Mouse (Mus musculus): ENCODE results near the gene Ndufa6. TPM values are rescaled to one million over a fixed set of nuclear protein-coding genes. Genes with fewer than 3 reads are reported as not detected.
A peak's percentile ranks its signal among the peaks of the same experiment; 100 is the strongest.

Ndufa6 gene
- total and polyA plus RNA-seq, 3 experiments: 124 to 344 (median 331) TPM

DNA sequence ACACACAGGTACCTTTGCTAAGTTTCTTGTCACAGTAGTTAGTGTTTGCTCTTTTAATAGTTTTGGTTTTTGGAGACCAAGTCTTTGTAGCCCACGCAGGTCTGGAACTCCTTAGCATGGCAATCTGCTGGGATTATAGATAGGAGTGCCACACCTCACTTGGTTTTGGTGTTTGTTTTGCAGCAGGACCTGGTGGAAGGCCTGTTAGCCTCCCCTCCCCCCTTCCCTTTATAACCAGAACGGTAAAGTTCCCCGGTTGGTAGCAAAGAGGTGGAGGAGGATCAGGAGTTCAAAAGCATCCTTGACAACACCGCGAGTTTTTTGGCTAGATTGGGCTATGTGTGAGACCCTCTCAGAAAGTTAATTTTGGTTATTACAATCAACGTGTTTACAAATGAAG lies 9.2 kb downstream of the Ndufa6 start:
- TF ChIP-seq GATA2 (IDR thresholded peaks at IDR 0.05; ENCODE audit: borderline replicate concordance, low read depth, low read length): no peak
- TF ChIP-seq TAL1 (conservative IDR thresholded peaks at IDR 0.05; ENCODE audit: low read depth, low read length): no peak
- no peak for TF ChIP-seq POLR2AphosphoS5 (IDR thresholded peaks at IDR 0.05; ENCODE audit: insufficient replicate concordance, low read depth, low read length)
- no peaks in the 10 kb centered on the region for H3K27me3 ChIP-seq (ENCODE audit: insufficient read depth, low read length)
- no peak for DNase-seq (ENCODE audit: low spot score)
- peaks cover 76% of the 10 kb centered on the region for H3K4me1 ChIP-seq (ENCODE audit: insufficient read depth, low read depth, low read length)
- no peaks in the 10 kb centered on the region for H3K9me3 ChIP-seq (replicated peaks)
- peaks cover 63% of the 10 kb centered on the region for H3K36me3 ChIP-seq (replicated peaks)
- no peak for ATAC-seq (ENCODE audit: extremely low read depth, insufficient number of reproducible peaks, low FRiP score, poor library complexity, severe bottlenecking)
- H3K4me3 ChIP-seq (ENCODE audit: low read depth, low read length): peak overlapping the region; percentile 20; the same call in 1 of the 2 replicates

DNA sequence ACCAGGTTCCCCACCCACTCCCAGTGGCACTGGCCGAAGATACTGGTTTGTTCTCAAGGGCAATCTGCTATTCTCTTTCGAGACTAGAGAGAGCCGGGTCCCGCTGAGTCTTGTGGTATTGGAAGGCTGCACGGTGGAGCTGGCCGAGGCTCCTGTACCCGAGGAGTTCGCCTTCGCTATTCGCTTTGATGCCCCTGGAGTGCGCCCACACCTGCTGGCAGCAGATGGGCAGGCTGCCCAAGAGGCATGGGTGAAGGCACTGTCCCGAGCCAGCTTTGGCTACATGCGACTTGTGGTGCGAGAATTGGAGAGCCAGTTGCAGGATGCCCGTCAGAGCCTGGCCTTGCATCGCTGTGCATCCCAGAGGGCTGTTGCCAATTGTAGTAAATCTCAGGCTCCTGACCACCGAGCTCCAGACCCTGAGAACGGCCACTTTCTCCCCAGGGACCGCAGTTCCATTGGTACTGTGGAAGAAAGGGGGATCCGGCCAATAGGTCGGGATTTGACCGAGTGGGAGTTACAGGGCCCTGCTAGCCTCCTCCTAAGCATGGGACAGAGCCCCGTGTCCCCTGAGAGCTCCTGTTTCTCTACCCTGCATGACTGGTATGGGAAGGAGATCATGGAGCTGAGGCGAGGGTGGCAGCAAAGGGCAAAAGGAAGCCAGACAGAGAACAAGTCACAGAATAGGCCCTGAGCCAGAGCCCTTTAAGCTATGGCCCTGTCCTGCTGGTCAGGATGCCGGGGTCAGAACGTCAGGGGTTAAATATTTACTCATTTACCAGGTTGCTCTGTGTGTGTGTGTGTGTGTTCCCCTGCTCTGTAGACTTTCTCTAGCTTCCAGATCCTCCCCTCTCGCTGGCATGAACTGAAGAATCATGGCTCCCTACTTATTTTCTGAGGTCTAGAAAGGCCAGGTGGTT lies 10.5 kb downstream of the Ndufa6 start:
- Histone ChIP-seq H3K4me1 (ENCODE audit: insufficient read depth, low read depth, low read length) (peaks cover 74% of the 10 kb centered on the region), H3K27me3 (ENCODE audit: insufficient read depth, low read length) (no peaks in the 10 kb centered on the region)

DNA sequence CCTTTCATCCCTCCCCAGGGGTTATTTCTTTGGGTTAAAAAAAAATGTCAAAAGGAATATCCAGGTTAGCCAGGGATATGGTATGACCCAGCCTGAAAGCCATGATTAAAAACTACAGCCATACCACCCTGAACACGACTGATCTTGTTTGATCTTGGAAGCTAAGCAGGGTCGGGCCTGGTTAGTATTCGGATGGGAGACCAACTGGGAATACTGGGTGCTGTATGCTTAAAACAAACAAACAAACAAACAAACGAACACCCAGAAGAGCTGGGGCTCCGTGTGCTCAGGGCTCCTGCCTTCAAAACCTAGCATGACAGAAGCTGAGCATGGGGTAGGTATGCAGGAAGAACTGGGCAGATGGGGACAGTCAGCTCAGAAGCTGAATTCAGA lies 11.6 kb downstream of the Ndufa6 start:
- TF ChIP-seq TAL1 (conservative IDR thresholded peaks at IDR 0.05; ENCODE audit: low read depth, low read length) (no peak), POLR2AphosphoS5 (IDR thresholded peaks at IDR 0.05; ENCODE audit: insufficient replicate concordance, low read depth, low read length) (no peak; the same call in 1 of the 2 replicates), GATA1 (IDR thresholded peaks at IDR 0.05; ENCODE audit: borderline replicate concordance, low read length) (no peak)
- H3K4me3 ChIP-seq (ENCODE audit: low read depth, low read length): peak overlapping the region; percentile 78

More for the DNA sequence above, 10.5 kb downstream of the Ndufa6 start:
- peaks cover 49% of the 10 kb centered on the region for H3K36me3 ChIP-seq (replicated peaks)
- DNase-seq (ENCODE audit: low spot score): no peak
- H3K4me3 ChIP-seq (ENCODE audit: low read depth, low read length): peak overlapping the region; percentile 67; the same call in 1 of the 2 replicates
- no peaks in the 10 kb centered on the region for H3K9me3 ChIP-seq (replicated peaks)
- no peak for TF ChIP-seq CTCF (IDR thresholded peaks at IDR 0.05; ENCODE audit: low read depth, low read length)
- no peak for TF ChIP-seq POLR2AphosphoS5 (IDR thresholded peaks at IDR 0.05; ENCODE audit: insufficient replicate concordance, low read depth, low read length)
- TF ChIP-seq GATA2 (IDR thresholded peaks at IDR 0.05; ENCODE audit: borderline replicate concordance, low read depth, low read length): no peak
- no peak for TF ChIP-seq TAL1 (conservative IDR thresholded peaks at IDR 0.05; ENCODE audit: low read depth, low read length)
- no peak for TF ChIP-seq GATA1 (IDR thresholded peaks at IDR 0.05; ENCODE audit: borderline replicate concordance, low read length)
- ATAC-seq (ENCODE audit: extremely low read depth, insufficient number of reproducible peaks, low FRiP score, poor library complexity, severe bottlenecking): no peak

DNA sequence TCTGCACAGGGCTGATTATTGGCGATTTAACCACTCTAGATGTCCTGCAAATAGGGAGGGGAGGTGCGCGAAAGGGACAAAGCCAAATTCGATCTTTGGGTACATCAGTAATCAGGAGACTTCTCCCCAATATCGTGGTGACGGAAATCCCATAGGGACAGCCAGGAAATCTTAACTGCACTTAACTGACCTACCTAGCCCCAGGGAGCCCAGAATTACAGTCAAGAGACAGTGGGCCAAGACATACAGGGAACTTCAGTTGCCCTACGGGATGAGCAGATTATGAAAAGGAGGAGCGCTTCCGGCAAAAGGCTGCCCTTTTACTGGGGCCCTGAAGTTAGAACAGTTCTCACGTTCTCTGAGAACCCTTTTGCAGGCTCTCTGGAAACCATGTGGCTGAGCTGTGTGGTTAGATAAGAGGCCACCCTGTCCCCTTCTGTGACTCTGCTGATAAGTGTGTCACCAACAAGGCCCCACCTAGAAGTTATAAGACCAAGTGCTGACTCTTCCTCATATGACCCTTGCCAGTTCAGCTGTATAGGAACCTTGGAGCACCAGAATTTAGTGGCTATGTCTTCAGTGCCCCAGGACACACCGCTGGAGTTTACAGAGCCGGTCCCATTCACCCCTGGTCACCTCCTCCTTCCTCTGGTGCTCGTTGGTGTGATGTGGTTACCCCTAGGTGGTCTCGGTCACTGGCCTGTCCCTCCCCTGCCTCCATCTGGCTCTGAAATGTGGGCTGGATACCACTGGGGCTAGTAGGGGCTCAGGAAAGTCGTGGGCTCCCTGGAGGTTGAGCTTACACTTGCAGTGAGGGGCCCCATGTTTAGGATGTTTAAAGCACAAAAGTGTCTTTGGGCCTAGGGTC lies 12.2 kb downstream of the Ndufa6 start:
- peaks cover 41% of the 10 kb centered on the region for H3K36me3 ChIP-seq (replicated peaks)
- peak; percentile 91 for DNase-seq (ENCODE audit: low spot score)
- H3K27me3 ChIP-seq (ENCODE audit: insufficient read depth, low read length): no peaks in the 10 kb centered on the region
- H3K4me3 ChIP-seq (ENCODE audit: low read depth, low read length): peak overlapping the region; percentile 78
- TF ChIP-seq POLR2AphosphoS5 (IDR thresholded peaks at IDR 0.05; ENCODE audit: insufficient replicate concordance, low read depth, low read length) (no peak; the same call in 1 of the 2 replicates), TAL1 (conservative IDR thresholded peaks at IDR 0.05; ENCODE audit: low read depth, low read length) (peak; percentile 100), GATA2 (IDR thresholded peaks at IDR 0.05; ENCODE audit: borderline replicate concordance, low read depth, low read length) (0 out of 2 replicates have a peak, but pooled peaks have one; percentile 55), GATA1 (IDR thresholded peaks at IDR 0.05; ENCODE audit: borderline replicate concordance, low read length) (no peak), CTCF (IDR thresholded peaks at IDR 0.05; ENCODE audit: low read depth, low read length) (no peak)
- H3K9me3 ChIP-seq (replicated peaks): no peaks in the 10 kb centered on the region
- H3K4me1 ChIP-seq (ENCODE audit: insufficient read depth, low read depth, low read length): peaks cover 72% of the 10 kb centered on the region
- peak; percentile 64 for ATAC-seq (ENCODE audit: extremely low read depth, insufficient number of reproducible peaks, low FRiP score, poor library complexity, severe bottlenecking)

More for the DNA sequence above, 11.6 kb downstream of the Ndufa6 start:
- Histone ChIP-seq H3K4me1 (ENCODE audit: insufficient read depth, low read depth, low read length) (peaks cover 72% of the 10 kb centered on the region), H3K27me3 (ENCODE audit: insufficient read depth, low read length) (no peaks in the 10 kb centered on the region), H3K36me3 (replicated peaks) (peaks cover 41% of the 10 kb centered on the region), H3K9me3 (replicated peaks) (no peaks in the 10 kb centered on the region)
- DNase-seq (ENCODE audit: low spot score) (no peak), ATAC-seq (ENCODE audit: extremely low read depth, insufficient number of reproducible peaks, low FRiP score, poor library complexity, severe bottlenecking) (no peak)

DNA sequence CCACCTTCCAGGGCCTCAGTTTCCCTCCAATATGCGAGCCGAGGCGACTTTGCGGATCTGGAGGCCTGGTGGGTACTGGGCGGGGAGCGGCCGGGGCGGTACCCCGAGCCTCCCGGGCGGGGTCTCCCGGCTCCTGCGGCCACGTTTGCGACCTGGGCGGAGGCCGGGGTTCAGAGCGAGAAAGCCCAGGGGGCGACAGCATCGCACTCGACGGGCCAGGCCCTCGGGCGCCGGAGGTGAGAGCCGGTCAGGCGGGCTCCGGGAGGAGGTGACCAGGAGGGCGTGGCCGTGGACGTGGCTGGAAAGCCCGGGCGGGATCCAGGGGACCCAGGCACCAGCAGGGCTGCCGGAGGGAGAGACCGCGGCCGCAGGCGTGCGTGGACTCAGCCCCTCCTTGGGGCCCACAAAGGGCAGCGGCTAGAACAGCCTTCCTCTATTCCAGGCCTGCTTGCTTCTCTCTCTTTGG lies 13.1 kb downstream of the Ndufa6 start:
- DNase-seq (ENCODE audit: low spot score) (peak; percentile 67), ATAC-seq (ENCODE audit: extremely low read depth, insufficient number of reproducible peaks, low FRiP score, poor library complexity, severe bottlenecking) (no peak)
- Histone ChIP-seq H3K36me3 (replicated peaks) (peaks cover 49% of the 10 kb centered on the region), H3K27me3 (ENCODE audit: insufficient read depth, low read length) (no peaks in the 10 kb centered on the region), H3K9me3 (replicated peaks) (no peaks in the 10 kb centered on the region), H3K4me3 (ENCODE audit: low read depth, low read length) (peak overlapping the region; percentile 78), H3K4me1 (ENCODE audit: insufficient read depth, low read depth, low read length) (peaks cover 77% of the 10 kb centered on the region)
- TF ChIP-seq POLR2AphosphoS5 (IDR thresholded peaks at IDR 0.05; ENCODE audit: insufficient replicate concordance, low read depth, low read length) (no peak), GATA2 (IDR thresholded peaks at IDR 0.05; ENCODE audit: borderline replicate concordance, low read depth, low read length) (no peak), CTCF (IDR thresholded peaks at IDR 0.05; ENCODE audit: low read depth, low read length) (no peak), TAL1 (conservative IDR thresholded peaks at IDR 0.05; ENCODE audit: low read depth, low read length) (no peak), GATA1 (IDR thresholded peaks at IDR 0.05; ENCODE audit: borderline replicate concordance, low read length) (no peak)
